Mouse (Mus musculus) liver, embryonic 13.5 days (tissue): Measurements from ENCODE around the gene Letmd1. TPM values are rescaled to one million over a fixed set of nuclear protein-coding genes. Genes with fewer than 3 reads are reported as not detected.

Experiments used
- ATAC-seq: fragments of 200-750 bp; cut with Nextera tagmentation; 2 replicates; pipeline ENCODE4 v1.8.0; 2017; ENCODE audit warnings: low read depth, mild to moderate bottlenecking, moderate number of reproducible peaks, moderate library complexity
- DNase-seq: peaks from one replicate; pipeline ENCODE4 v3.0.0; 2022
- H3K27ac ChIP-seq: fragments of 300-500 bp; sonication (generic); 2 replicates; pipeline ENCODE4 v1.5.1; 2015; ENCODE audit warnings: moderate library complexity, mild to moderate bottlenecking, inconsistent platforms
- H3K27me3 ChIP-seq: fragments of 300-500 bp; sonication (generic); 2 replicates; pipeline ENCODE4 v1.6.1; 2015; ENCODE audit warnings: mild to moderate bottlenecking, inconsistent platforms
- H3K36me3 ChIP-seq: fragments of 300-500 bp; sonication (generic); 2 replicates; pipeline ENCODE4 v1.6.1; 2015; ENCODE audit warnings: mild to moderate bottlenecking, inconsistent platforms
- H3K4me1 ChIP-seq: fragments of 300-500 bp; sonication (generic); replicated peaks from 2 replicates; pipeline ENCODE4 v1.6.1; 2015; ENCODE audit warnings: inconsistent platforms
- H3K4me2 ChIP-seq: fragments of 300-500 bp; sonication (generic); 2 replicates; pipeline ENCODE4 v1.6.1; 2015; ENCODE audit warnings: inconsistent platforms, mild to moderate bottlenecking, moderate library complexity
- H3K4me3 ChIP-seq: fragments of 300-500 bp; sonication (generic); replicated peaks from 2 replicates; pipeline ENCODE4 v1.5.1; 2015; ENCODE audit warnings: mild to moderate bottlenecking, inconsistent platforms
- H3K9ac ChIP-seq: fragments of 300-500 bp; sonication (generic); 2 replicates; pipeline ENCODE4 v1.6.1; 2015; ENCODE audit warnings: mild to moderate bottlenecking, inconsistent platforms
- H3K9me3 ChIP-seq: fragments of 300-500 bp; sonication (generic); replicated peaks from 2 replicates; pipeline ENCODE4 v1.6.1; 2016; ENCODE audit warnings: inconsistent platforms
- WGBS: fragments of 180-500 bp; shearing (Covaris S2); methylation state at CpG from one replicate; pipeline ENCODE4 v1.1.7; 2015; ENCODE audit not compliant: insufficient replicate concordance; 5-methylcytosine and 5-hydroxymethylcytosine counted together
- polyA plus RNA-seq: library from polyadenylated mRNA; unstranded; fragments of >200 nt; fragmentation: Nextera tagmentation; extraction: Ambion mirVana; gene quantifications from 2 replicates; pipeline ENCODE4 v1.2.1, GENCODE M21; 2015

Letmd1 gene
- polyA plus RNA-seq, 1 experiment from 2014 or later, result 14.4 TPM

GRCm38 (mm10) chr15:100508454-100509167, 39.8 kb downstream of the Letmd1 start:
- no peak for ATAC-seq
- H3K36me3 ChIP-seq, result peaks cover 29% of the 10 kb centered on the region

GRCm38 (mm10) chr15:100510072-100510471, 41.2 kb downstream of the Letmd1 start:
- no peaks in the 10 kb centered on the region for H3K9me3 ChIP-seq
- 84% methylated on average over 11 of the region's 11 CpGs for WGBS
- no peaks in the 10 kb centered on the region for H3K4me1 ChIP-seq
- no peak overlapping the region for H3K27ac ChIP-seq
- no peaks in the 10 kb centered on the region for H3K27me3 ChIP-seq
- H3K9ac ChIP-seq, result no peak overlapping the region
- H3K4me3 ChIP-seq, result no peak overlapping the region
- DNase-seq (no peak), ATAC-seq (no peak)
- H3K36me3 ChIP-seq, result peaks cover 34% of the 10 kb centered on the region
- no peak overlapping the region for H3K4me2 ChIP-seq

More at GRCm38 (mm10) chr15:100508454-100509167, 39.8 kb downstream of the Letmd1 start:
- H3K9ac ChIP-seq, result no peak overlapping the region
- H3K9me3 ChIP-seq, result no peaks in the 10 kb centered on the region
- no peaks in the 10 kb centered on the region for H3K4me1 ChIP-seq
- H3K4me2 ChIP-seq, result no peak overlapping the region
- no peak for DNase-seq
- 78% methylated on average over 13 of the region's 13 CpGs for WGBS
- H3K27me3 ChIP-seq, result no peaks in the 10 kb centered on the region
- no peak overlapping the region for H3K4me3 ChIP-seq
- H3K27ac ChIP-seq, result no peak overlapping the region

- Histone ChIP-seq H3K27ac (no peak overlapping the region), H3K4me1 (no peaks in the 10 kb centered on the region), H3K9me3 (no peaks in the 10 kb centered on the region), H3K9ac (no peak overlapping the region), H3K36me3 (peaks cover 34% of the 10 kb centered on the region), H3K4me3 (no peak overlapping the region), H3K27me3 (no peaks in the 10 kb centered on the region), H3K4me2 (no peak overlapping the region)
- ATAC-seq (no peak), DNase-seq (no peak)
- WGBS, result 55% methylated on average over 4 of the region's 4 CpGs
Measured at GRCm38 (mm10) chr15:100513387-100513786, 44.6 kb downstream of the Letmd1 start.

GRCm38 (mm10) chr15:100515121-100515520, 46.3 kb downstream of the Letmd1 start:
- WGBS, result 71% methylated on average over 2 of the region's 2 CpGs
- no peaks in the 10 kb centered on the region for H3K27me3 ChIP-seq
- no peaks in the 10 kb centered on the region for H3K4me1 ChIP-seq
- H3K27ac ChIP-seq, result no peak overlapping the region
- H3K4me3 ChIP-seq, result no peak overlapping the region
- no peak overlapping the region for H3K9ac ChIP-seq
- no peak overlapping the region for H3K4me2 ChIP-seq
- ATAC-seq (no peak), DNase-seq (no peak)
- H3K36me3 ChIP-seq, result peaks cover 27% of the 10 kb centered on the region
- no peaks in the 10 kb centered on the region for H3K9me3 ChIP-seq

- Histone ChIP-seq H3K4me1 (no peaks in the 10 kb centered on the region), H3K27ac (no peak overlapping the region), H3K9ac (no peak overlapping the region), H3K9me3 (no peaks in the 10 kb centered on the region), H3K36me3 (peaks cover 16% of the 10 kb centered on the region), H3K4me2 (no peak overlapping the region), H3K27me3 (no peaks in the 10 kb centered on the region), H3K4me3 (no peak overlapping the region)
- DNase-seq, result no peak
- no peak for ATAC-seq
- 83% methylated on average over 14 of the region's 14 CpGs for WGBS
Measured at GRCm38 (mm10) chr15:100520306-100520705, 51.5 kb downstream of the Letmd1 start.

- H3K9me3 ChIP-seq, result no peaks in the 10 kb centered on the region
- no peaks in the 10 kb centered on the region for H3K27me3 ChIP-seq
- H3K9ac ChIP-seq, result no peak overlapping the region
- DNase-seq (no peak), ATAC-seq (no peak)
- 83% methylated on average over 14 of the region's 14 CpGs for WGBS
- H3K4me1 ChIP-seq, result no peaks in the 10 kb centered on the region
- peaks cover 10% of the 10 kb centered on the region for H3K36me3 ChIP-seq
- H3K4me2 ChIP-seq, result no peak overlapping the region
- H3K27ac ChIP-seq, result no peak overlapping the region
- no peak overlapping the region for H3K4me3 ChIP-seq
Measured at GRCm38 (mm10) chr15:100525405-100525804, 56.6 kb downstream of the Letmd1 start.

GRCm38 (mm10) chr15:100527900-100528299, 59.1 kb downstream of the Letmd1 start:
- H3K4me3 ChIP-seq, result no peak overlapping the region
- ATAC-seq (no peak), DNase-seq (no peak)
- H3K27me3 ChIP-seq, result no peaks in the 10 kb centered on the region
- peaks cover 4% of the 10 kb centered on the region; the same call in 1 of the 2 replicates for H3K36me3 ChIP-seq
- no peaks in the 10 kb centered on the region for H3K9me3 ChIP-seq
- WGBS, result 39% methylated on average over 5 of the region's 5 CpGs
- H3K4me2 ChIP-seq, result no peak overlapping the region
- H3K27ac ChIP-seq, result no peak overlapping the region
- H3K4me1 ChIP-seq, result no peaks in the 10 kb centered on the region
- no peak overlapping the region for H3K9ac ChIP-seq

Other genes with a start within 250 kb of the Letmd1 start
- gene Atf1, start 241.2 kb upstream of the Letmd1 start, polyA plus RNA-seq, result 46.5 and 51.3 TPM in 2 replicates
- gene Tmprss12, start 188.2 kb upstream of the Letmd1 start, polyA plus RNA-seq, result not detected in 2 replicates
- 6.6 and 7.7 TPM in 2 replicates for gene Mettl7a1, start 164.9 kb upstream of the Letmd1 start, polyA plus RNA-seq
- not detected in 2 replicates for gene Mettl7a3, start 134.1 kb upstream of the Letmd1 start, polyA plus RNA-seq
- not detected in 2 replicates for gene Methig1, start 115.9 kb upstream of the Letmd1 start, polyA plus RNA-seq
- gene Mettl7a2, start 115.8 kb upstream of the Letmd1 start, polyA plus RNA-seq, result not detected in 2 replicates
- gene Higd1c, start 104.5 kb upstream of the Letmd1 start, polyA plus RNA-seq, result not detected in 2 replicates
- gene Gm5475, start 46.9 kb upstream of the Letmd1 start, polyA plus RNA-seq, result not detected in 2 replicates
- gene Slc11a2, start 44.0 kb upstream of the Letmd1 start, polyA plus RNA-seq, result 46.8 and 57.1 TPM in 2 replicates
- gene Csrnp2, start 26.5 kb downstream of the Letmd1 start, polyA plus RNA-seq, result 1.1 and 1.3 TPM in 2 replicates
- 4.4 and 4.6 TPM in 2 replicates for gene Tfcp2, start 83.0 kb downstream of the Letmd1 start, polyA plus RNA-seq
- 0.10 and 0.23 TPM in 2 replicates for gene Pou6f1, start 131.0 kb downstream of the Letmd1 start, polyA plus RNA-seq
- gene Dazap2, start 146.3 kb downstream of the Letmd1 start, polyA plus RNA-seq, result 141 and 173 TPM in 2 replicates
- 7.7 and 7.9 TPM in 2 replicates for gene Smagp, start 167.9 kb downstream of the Letmd1 start, polyA plus RNA-seq
- gene Bin2, start 200.5 kb downstream of the Letmd1 start, polyA plus RNA-seq, result 19.7 and 25.7 TPM in 2 replicates
- gene Cela1, start 218.9 kb downstream of the Letmd1 start, polyA plus RNA-seq, result 8.2 and 11.8 TPM in 2 replicates